Mouse (Mus musculus): ENCODE measurements around the gene Rad54l2. TPM values are rescaled to one million over a fixed set of nuclear protein-coding genes. Genes with fewer than 3 reads are reported as not detected.

Rad54l2 gene
- polyA plus RNA-seq, 1 experiment: 8.1 TPM

- no peak for TF ChIP-seq GATA1 (IDR thresholded peaks at IDR 0.05; ENCODE audit: low read length)
Observed at GRCm38 (mm10) chr9:106776116-106776515, 12.9 kb downstream of the Rad54l2 start.

GRCm38 (mm10) chr9:106771770-106772169 lies 17.2 kb downstream of the Rad54l2 start:
- no peak for TF ChIP-seq GATA1 (IDR thresholded peaks at IDR 0.05; ENCODE audit: low read length)

- TF ChIP-seq GATA1 (IDR thresholded peaks at IDR 0.05; ENCODE audit: low read length): no peak
Observed at GRCm38 (mm10) chr9:106770216-106770615, 18.8 kb downstream of the Rad54l2 start.

GRCm38 (mm10) chr9:106769781-106770180 lies 19.2 kb downstream of the Rad54l2 start:
- TF ChIP-seq GATA1 (IDR thresholded peaks at IDR 0.05; ENCODE audit: low read length): no peak

- TF ChIP-seq GATA1 (IDR thresholded peaks at IDR 0.05; ENCODE audit: low read length): no peak
Observed at GRCm38 (mm10) chr9:106756421-106756820, 32.6 kb downstream of the Rad54l2 start.

- no peak for TF ChIP-seq GATA1 (IDR thresholded peaks at IDR 0.05; ENCODE audit: low read length)
Observed at GRCm38 (mm10) chr9:106755776-106756175, 33.2 kb downstream of the Rad54l2 start.

GRCm38 (mm10) chr9:106754311-106754710 lies 34.7 kb downstream of the Rad54l2 start:
- no peak for TF ChIP-seq GATA1 (IDR thresholded peaks at IDR 0.05; ENCODE audit: low read length)

GRCm38 (mm10) chr9:106752135-106752534 lies 36.9 kb downstream of the Rad54l2 start:
- TF ChIP-seq GATA1 (IDR thresholded peaks at IDR 0.05; ENCODE audit: low read length): no peak

- TF ChIP-seq GATA1 (IDR thresholded peaks at IDR 0.05; ENCODE audit: low read length): no peak
Observed at GRCm38 (mm10) chr9:106739962-106740361, 49.0 kb downstream of the Rad54l2 start.

- TF ChIP-seq GATA1 (IDR thresholded peaks at IDR 0.05; ENCODE audit: low read length): no peak
Observed at GRCm38 (mm10) chr9:106739056-106739455, 49.9 kb downstream of the Rad54l2 start.

- no peak for TF ChIP-seq GATA1 (IDR thresholded peaks at IDR 0.05; ENCODE audit: low read length)
Observed at GRCm38 (mm10) chr9:106738199-106738985, 50.6 kb downstream of the Rad54l2 start.

GRCm38 (mm10) chr9:106733690-106734089 lies 55.3 kb downstream of the Rad54l2 start:
- no peak for TF ChIP-seq GATA1 (IDR thresholded peaks at IDR 0.05; ENCODE audit: low read length)

GRCm38 (mm10) chr9:106729416-106729815 lies 59.6 kb downstream of the Rad54l2 start:
- no peak for TF ChIP-seq GATA1 (IDR thresholded peaks at IDR 0.05; ENCODE audit: low read length)

- TF ChIP-seq GATA1 (IDR thresholded peaks at IDR 0.05; ENCODE audit: low read length): no peak
Observed at GRCm38 (mm10) chr9:106726891-106727290, 62.1 kb downstream of the Rad54l2 start.

GRCm38 (mm10) chr9:106725435-106725834 lies 63.6 kb downstream of the Rad54l2 start:
- no peak for TF ChIP-seq GATA1 (IDR thresholded peaks at IDR 0.05; ENCODE audit: low read length)

GRCm38 (mm10) chr9:106724864-106725263 lies 64.1 kb downstream of the Rad54l2 start:
- no peak for TF ChIP-seq GATA1 (IDR thresholded peaks at IDR 0.05; ENCODE audit: low read length)

- no peak for TF ChIP-seq GATA1 (IDR thresholded peaks at IDR 0.05; ENCODE audit: low read length)
Observed at GRCm38 (mm10) chr9:106716729-106717128, 72.3 kb downstream of the Rad54l2 start.
